Mouse (Mus musculus): ENCODE measurements at regions not wholly inside any gene's neighbourhood (a gene's known extent, or its start where the extent isn't known, plus 50 kb on each side); places are given as distances from the start of the nearest gene placed in this dataset.

- DNase-seq (ENCODE audit: low spot score) (no peak), ATAC-seq (no peak)
- H3K36me3 ChIP-seq (ENCODE audit: insufficient read depth, low read length), result no peaks in the 10 kb centered on the region
- no peak overlapping the region for H3K4me3 ChIP-seq (ENCODE audit: low read length)
- no peak for TF ChIP-seq CTCF (IDR thresholded peaks at IDR 0.05; ENCODE audit: low read depth)
- H3K9ac ChIP-seq (replicated peaks; ENCODE audit: low read length), result no peak overlapping the region
- no peak overlapping the region for H3K4me2 ChIP-seq (ENCODE audit: low read depth, low read length)
- 82% methylated on average over 1 of the region's 1 CpGs for WGBS
- H3K4me1 ChIP-seq (ENCODE audit: insufficient read depth, low read length), result no peaks in the 10 kb centered on the region
- H3K9me3 ChIP-seq (ENCODE audit: low read length), result no peaks in the 10 kb centered on the region
- no peaks in the 10 kb centered on the region for H3K27me3 ChIP-seq (ENCODE audit: insufficient read depth, low read length)
- H3K27ac ChIP-seq, result no peak overlapping the region
These were observed 175.7 kb downstream of the Pik3r1 start for GRCm38 (mm10) chr13:101592355-101592754.

- ATAC-seq (no peak), DNase-seq (ENCODE audit: low spot score) (no peak)
- Histone ChIP-seq H3K36me3 (ENCODE audit: insufficient read depth, low read length) (no peaks in the 10 kb centered on the region), H3K4me1 (ENCODE audit: insufficient read depth, low read length) (no peaks in the 10 kb centered on the region), H3K27ac (no peak overlapping the region), H3K9me3 (ENCODE audit: low read length) (no peaks in the 10 kb centered on the region), H3K27me3 (ENCODE audit: insufficient read depth, low read length) (no peaks in the 10 kb centered on the region), H3K9ac (replicated peaks; ENCODE audit: low read length) (no peak overlapping the region), H3K4me2 (ENCODE audit: low read depth, low read length) (no peak overlapping the region), H3K4me3 (ENCODE audit: low read length) (no peak overlapping the region)
- WGBS, result 86% methylated on average over 8 of the region's 8 CpGs
- TF ChIP-seq CTCF (IDR thresholded peaks at IDR 0.05; ENCODE audit: low read depth), result no peak
These were observed 179.1 kb downstream of the Pik3r1 start for GRCm38 (mm10) chr13:101588905-101589304.

GRCm38 (mm10) chr13:101586787-101587186 is 181.2 kb downstream of the Pik3r1 start:
- DNase-seq (ENCODE audit: low spot score) (no peak), ATAC-seq (no peak)
- no peaks in the 10 kb centered on the region for H3K36me3 ChIP-seq (ENCODE audit: insufficient read depth, low read length)
- no peaks in the 10 kb centered on the region for H3K4me1 ChIP-seq (ENCODE audit: insufficient read depth, low read length)
- H3K27ac ChIP-seq, result no peak overlapping the region
- no peak for TF ChIP-seq CTCF (IDR thresholded peaks at IDR 0.05; ENCODE audit: low read depth)
- H3K9me3 ChIP-seq (ENCODE audit: low read length), result no peaks in the 10 kb centered on the region
- no peak overlapping the region for H3K9ac ChIP-seq (replicated peaks; ENCODE audit: low read length)
- H3K27me3 ChIP-seq (ENCODE audit: insufficient read depth, low read length), result no peaks in the 10 kb centered on the region
- WGBS, result 86% methylated on average over 2 of the region's 2 CpGs
- H3K4me2 ChIP-seq (ENCODE audit: low read depth, low read length), result no peak overlapping the region
- H3K4me3 ChIP-seq (ENCODE audit: low read length), result no peak overlapping the region

GRCm38 (mm10) chr13:101576481-101576880 is 191.5 kb downstream of the Pik3r1 start:
- Histone ChIP-seq H3K27ac (no peak overlapping the region), H3K9ac (replicated peaks; ENCODE audit: low read length) (no peak overlapping the region), H3K4me2 (ENCODE audit: low read depth, low read length) (no peak overlapping the region), H3K27me3 (ENCODE audit: insufficient read depth, low read length) (no peaks in the 10 kb centered on the region), H3K4me1 (ENCODE audit: insufficient read depth, low read length) (no peaks in the 10 kb centered on the region), H3K36me3 (ENCODE audit: insufficient read depth, low read length) (no peaks in the 10 kb centered on the region), H3K9me3 (ENCODE audit: low read length) (no peaks in the 10 kb centered on the region), H3K4me3 (ENCODE audit: low read length) (no peak overlapping the region)
- ATAC-seq (no peak), DNase-seq (ENCODE audit: low spot score) (no peak)
- WGBS, result 96% methylated on average over 1 of the region's 1 CpGs
- TF ChIP-seq CTCF (IDR thresholded peaks at IDR 0.05; ENCODE audit: low read depth), result no peak

- DNase-seq (ENCODE audit: low spot score) (no peak), ATAC-seq (no peak)
- Histone ChIP-seq H3K36me3 (ENCODE audit: insufficient read depth, low read length) (no peaks in the 10 kb centered on the region), H3K27me3 (ENCODE audit: insufficient read depth, low read length) (no peaks in the 10 kb centered on the region), H3K4me1 (ENCODE audit: insufficient read depth, low read length) (no peaks in the 10 kb centered on the region), H3K4me3 (ENCODE audit: low read length) (no peak overlapping the region), H3K4me2 (ENCODE audit: low read depth, low read length) (no peak overlapping the region), H3K9ac (replicated peaks; ENCODE audit: low read length) (no peak overlapping the region), H3K9me3 (ENCODE audit: low read length) (no peaks in the 10 kb centered on the region), H3K27ac (no peak overlapping the region)
- whole genome bisulfite sequencing, result 76% methylated on average over 6 of the region's 6 CpGs
- no peak for TF ChIP-seq CTCF (IDR thresholded peaks at IDR 0.05; ENCODE audit: low read depth)
These were observed 195.0 kb downstream of the Pik3r1 start for GRCm38 (mm10) chr13:101572809-101573590.

GRCm38 (mm10) chr13:101572246-101572645 is 195.8 kb downstream of the Pik3r1 start:
- Histone ChIP-seq H3K36me3 (ENCODE audit: insufficient read depth, low read length) (no peaks in the 10 kb centered on the region), H3K4me3 (ENCODE audit: low read length) (no peak overlapping the region), H3K27ac (no peak overlapping the region), H3K4me2 (ENCODE audit: low read depth, low read length) (no peak overlapping the region), H3K9ac (replicated peaks; ENCODE audit: low read length) (no peak overlapping the region), H3K27me3 (ENCODE audit: insufficient read depth, low read length) (no peaks in the 10 kb centered on the region), H3K9me3 (ENCODE audit: low read length) (no peaks in the 10 kb centered on the region), H3K4me1 (ENCODE audit: insufficient read depth, low read length) (no peaks in the 10 kb centered on the region)
- 92% methylated on average over 9 of the region's 9 CpGs for WGBS
- DNase-seq (ENCODE audit: low spot score) (no peak), ATAC-seq (no peak)
- TF ChIP-seq CTCF (IDR thresholded peaks at IDR 0.05; ENCODE audit: low read depth), result no peak

GRCm38 (mm10) chr13:101570034-101570433 is 198.0 kb downstream of the Pik3r1 start:
- no peak overlapping the region for H3K4me2 ChIP-seq (ENCODE audit: low read depth, low read length)
- no peak overlapping the region for H3K27ac ChIP-seq
- ATAC-seq (no peak), DNase-seq (ENCODE audit: low spot score) (no peak)
- TF ChIP-seq CTCF (IDR thresholded peaks at IDR 0.05; ENCODE audit: low read depth), result no peak
- H3K9ac ChIP-seq (replicated peaks; ENCODE audit: low read length), result no peak overlapping the region
- no peaks in the 10 kb centered on the region for H3K36me3 ChIP-seq (ENCODE audit: insufficient read depth, low read length)
- WGBS, result 28% methylated on average over 4 of the region's 4 CpGs
- H3K27me3 ChIP-seq (ENCODE audit: insufficient read depth, low read length), result no peaks in the 10 kb centered on the region
- H3K4me1 ChIP-seq (ENCODE audit: insufficient read depth, low read length), result no peaks in the 10 kb centered on the region
- H3K4me3 ChIP-seq (ENCODE audit: low read length), result no peak overlapping the region
- H3K9me3 ChIP-seq (ENCODE audit: low read length), result no peaks in the 10 kb centered on the region

All from hindbrain, postnatal 0 days (tissue).